18 mouse cellular contexts compared by ENCODE assay signal in genomic region chr6:29658626-29659475, GRCm38 (mm10). TPM values are rescaled to one million over a fixed set of nuclear protein-coding genes. Genes with fewer than 3 reads are reported as not detected.
DNase-seq lines count a peak whose midpoint lies in the region; ATAC-seq and TF ChIP-seq lines count a peak whose summit lies in the region.
"Had no signal": no experiment of that assay in that cellular context is flagged by ENCODE, and none has a peak within 500 bp of the region (broad histone marks: within the 10 kb centered on the region; RNA-seq: fewer than 3 reads in every experiment).

No protein-coding gene starts in this region.

- no peak overlapping the region for H3K4me2 ChIP-seq in kidney, embryonic 14.5 days (replicated peaks; ENCODE audit: low read depth, low read length)
- no peak overlapping the region; the same call in 1 of the 2 replicates for H3K4me2 ChIP-seq in liver, embryonic 15.5 days
- H3K4me2 ChIP-seq in hindbrain, embryonic 14.5 days (replicated peaks), result no peak overlapping the region
- H3K4me2 ChIP-seq: forebrain, embryonic 13.5 days; lung, embryonic 15.5 days; midbrain, embryonic 12.5 days; neural tube, embryonic 12.5 days had no signal

- H3K27ac ChIP-seq in kidney, embryonic 14.5 days (ENCODE audit: low read depth, low read length), result peak overlapping the region; percentile 66
- H3K27ac ChIP-seq in liver, embryonic 15.5 days (replicated peaks), result peak overlapping the region; percentile 70
- H3K27ac ChIP-seq in hindbrain, embryonic 14.5 days, result no peak overlapping the region
- H3K27ac ChIP-seq: forebrain, embryonic 13.5 days; hindbrain, embryonic 10.5 days; lung, embryonic 15.5 days; midbrain, embryonic 12.5 days; neural tube, embryonic 12.5 days had no signal

- peak; percentile 66 for DNase-seq in kidney, adult 18-20 months
- peak; percentile 36 to 84 for DNase-seq in kidney, postnatal 36 days
- DNase-seq in adrenal gland, postnatal 36 days, result no peak
- DNase-seq in lung, adult 2 months, result no peak
- no peak for DNase-seq in hindbrain, embryonic 14.5 days (ENCODE audit: low spot score)
- DNase-seq: cerebellum, adult 2 months; layer of hippocampus, adult 9-11 months; spleen, adult 18-20 months; thymus, adult 18-20 months; thymus, postnatal 4 days had no signal

- no peak overlapping the region for H3K9ac ChIP-seq in kidney, embryonic 14.5 days (ENCODE audit: low read depth, low read length)
- no peak overlapping the region for H3K9ac ChIP-seq in liver, embryonic 15.5 days
- H3K9ac ChIP-seq in hindbrain, embryonic 14.5 days, result no peak overlapping the region
- H3K9ac ChIP-seq: forebrain, embryonic 13.5 days; lung, embryonic 15.5 days; midbrain, embryonic 12.5 days; neural tube, embryonic 12.5 days had no signal

- no peak overlapping the region for H3K4me3 ChIP-seq in kidney, embryonic 14.5 days (ENCODE audit: low read length)
- no peak overlapping the region for H3K4me3 ChIP-seq in liver, embryonic 15.5 days (replicated peaks)
- H3K4me3 ChIP-seq in lung, adult 2 months (replicated peaks; ENCODE audit: extremely low read depth, low read depth, low read length), result no peak overlapping the region
- H3K4me3 ChIP-seq in hindbrain, embryonic 14.5 days (replicated peaks; ENCODE audit: low read length), result no peak overlapping the region
- H3K4me3 ChIP-seq: forebrain, embryonic 13.5 days; hindbrain, embryonic 10.5 days; lung, embryonic 15.5 days; midbrain, embryonic 12.5 days; neural tube, embryonic 12.5 days had no signal

- H3K36me3 ChIP-seq in kidney, embryonic 14.5 days (ENCODE audit: control insufficient read depth, insufficient read depth, low read length), result no peaks in the 10 kb centered on the region
- no peaks in the 10 kb centered on the region for H3K36me3 ChIP-seq in liver, embryonic 15.5 days (replicated peaks)
- H3K36me3 ChIP-seq in hindbrain, embryonic 14.5 days (replicated peaks; ENCODE audit: control insufficient read depth, insufficient read depth), result no peaks in the 10 kb centered on the region
- H3K36me3 ChIP-seq: hindbrain, embryonic 10.5 days; lung, embryonic 15.5 days; midbrain, embryonic 12.5 days; neural tube, embryonic 12.5 days had no signal

- ATAC-seq in kidney, embryonic 14.5 days (ENCODE audit: low FRiP score, low TSS enrichment), result peak; percentile 53; the same call in 1 of the 2 replicates
- ATAC-seq in liver, embryonic 15.5 days (ENCODE audit: insufficient read depth), result peak; percentile 65
- ATAC-seq in monocyte, adult 5-6 weeks (replicated peaks; ENCODE audit: insufficient number of reproducible peaks, low FRiP score, low TSS enrichment, poor library complexity, severe bottlenecking), result no peak
- ATAC-seq in hindbrain, embryonic 14.5 days (ENCODE audit: low FRiP score), result no peak
- ATAC-seq: forebrain, embryonic 13.5 days had no signal

- no peaks in the 10 kb centered on the region for H3K9me3 ChIP-seq in kidney, embryonic 14.5 days (ENCODE audit: control insufficient read depth, low read length)
- no peaks in the 10 kb centered on the region for H3K9me3 ChIP-seq in liver, embryonic 15.5 days (replicated peaks)
- H3K9me3 ChIP-seq in hindbrain, embryonic 14.5 days (ENCODE audit: control insufficient read depth, low read length), result no peaks in the 10 kb centered on the region
- H3K9me3 ChIP-seq: forebrain, embryonic 13.5 days; hindbrain, embryonic 10.5 days; lung, embryonic 15.5 days; midbrain, embryonic 12.5 days; neural tube, embryonic 12.5 days had no signal

- 79% methylated on average over 3 of the region's 3 CpGs for WGBS in kidney, embryonic 14.5 days
- 65% methylated on average over 3 of the region's 3 CpGs for WGBS in liver, embryonic 15.5 days (ENCODE audit: insufficient replicate concordance)
- 80% methylated on average over 3 of the region's 3 CpGs for WGBS in lung, adult 2 months
- 69% methylated on average over 3 of the region's 3 CpGs for WGBS in hindbrain, embryonic 14.5 days

- H3K27me3 ChIP-seq in kidney, embryonic 14.5 days (ENCODE audit: control insufficient read depth, insufficient read depth, low read length), result no peaks in the 10 kb centered on the region
- 0 out of 2 replicates have a peak, but pooled peaks cover 4% of the 10 kb centered on the region for H3K27me3 ChIP-seq in liver, embryonic 15.5 days
- no peaks in the 10 kb centered on the region for H3K27me3 ChIP-seq in hindbrain, embryonic 14.5 days (ENCODE audit: control insufficient read depth, insufficient read depth, low read length)
- H3K27me3 ChIP-seq: forebrain, embryonic 13.5 days; midbrain, embryonic 12.5 days; neural tube, embryonic 12.5 days had no signal

- no peaks in the 10 kb centered on the region for H3K4me1 ChIP-seq in kidney, embryonic 14.5 days (ENCODE audit: control insufficient read depth, insufficient read depth, low read length)
- H3K4me1 ChIP-seq in liver, embryonic 15.5 days (replicated peaks), result no peaks in the 10 kb centered on the region
- no peaks in the 10 kb centered on the region for H3K4me1 ChIP-seq in lung, adult 2 months (ENCODE audit: control insufficient read depth, insufficient read depth, low read length)
- H3K4me1 ChIP-seq in hindbrain, embryonic 14.5 days (replicated peaks; ENCODE audit: control insufficient read depth, insufficient read depth, low read length), result no peaks in the 10 kb centered on the region
- H3K4me1 ChIP-seq: forebrain, embryonic 13.5 days; lung, embryonic 15.5 days; midbrain, embryonic 12.5 days; neural tube, embryonic 12.5 days had no signal

- TF ChIP-seq CTCF in lung, adult 2 months (IDR thresholded peaks at IDR 0.05; ENCODE audit: insufficient read depth, low read length), result no peak

- no peak for TF ChIP-seq POLR2A in lung, adult 2 months (IDR thresholded peaks at IDR 0.05; ENCODE audit: borderline replicate concordance, extremely low read depth, low read depth, low read length)

RNA-seq across cellular contexts. Expression of gene Tspan33, which starts 35.2 kb away (rescaled TPM):
- 7.3 and 10.2 TPM in 2 replicates for polyA plus RNA-seq in kidney, embryonic 14.5 days (2014; fragmentation: Nextera tagmentation; extraction: Ambion mirVana)
- polyA plus RNA-seq in liver, embryonic 15.5 days (2015; fragmentation: Nextera tagmentation; extraction: Ambion mirVana), result 184 and 205 TPM in 2 replicates
- total RNA-seq in monocyte, adult 5-6 weeks (2017), result 0.29 to 1.6 TPM (median 0.29 TPM) in 3 replicates
- 1 to 10 TPM; 1.7 to 2.0 TPM for total RNA-seq in adrenal gland, postnatal 36 days (2021)
- polyA plus RNA-seq in lung, adult 2 months (2012; rRNA removed), result 2.6 and 2.7 TPM in 2 replicates
- polyA plus RNA-seq in hindbrain, embryonic 14.5 days (2014; fragmentation: Nextera tagmentation; extraction: Ambion mirVana), result 7.9 and 8.6 TPM in 2 replicates

RNA-seq across cellular contexts. Expression of gene Tnpo3, which starts 49.2 kb away (rescaled TPM):
- polyA plus RNA-seq in kidney, embryonic 14.5 days (2014; fragmentation: Nextera tagmentation; extraction: Ambion mirVana), result 58.8 and 104 TPM in 2 replicates
- polyA plus RNA-seq in liver, embryonic 15.5 days (2015; fragmentation: Nextera tagmentation; extraction: Ambion mirVana), result 31.5 and 32.0 TPM in 2 replicates
- total RNA-seq in monocyte, adult 5-6 weeks (2017), result 62.4 to 105 TPM (median 76.9 TPM) in 3 replicates
- total RNA-seq in adrenal gland, postnatal 36 days (2021), result 10 to 100 TPM; 51.6 to 56.5 TPM
- polyA plus RNA-seq in lung, adult 2 months (2012; rRNA removed), result 36.9 and 42.4 TPM in 2 replicates
- 85.4 and 93.7 TPM in 2 replicates for polyA plus RNA-seq in hindbrain, embryonic 14.5 days (2014; fragmentation: Nextera tagmentation; extraction: Ambion mirVana)

Comparison
In these comparisons a context has a peak if more than half of its experiments do, and no peak if none do; other contexts are left out.
1. DNase-seq: peak in kidney, adult 18-20 months (single experiment) and kidney, postnatal 36 days (2 of 2); none in adrenal gland, postnatal 36 days (0 of 2), lung, adult 2 months (single experiment) and hindbrain, embryonic 14.5 days (single experiment).
2. ATAC-seq: peak in kidney, embryonic 14.5 days (single experiment) and liver, embryonic 15.5 days (single experiment); none in monocyte, adult 5-6 weeks (single experiment) and hindbrain, embryonic 14.5 days (single experiment).
3. RNA of gene Tspan33, which starts 35.2 kb away (polyA plus RNA-seq): 184 to 205 TPM in liver, embryonic 15.5 days; 7.3 to 10.2 TPM in kidney, embryonic 14.5 days, 7.9 to 8.6 TPM in hindbrain, embryonic 14.5 days and 2.6 to 2.7 TPM in lung, adult 2 months; every median in the first group is over 10 times any median in the second.